Mouse (Mus musculus) lung, adult 2 months (tissue): Measurements from ENCODE around the gene Tnik.

ENCODE experiments used
- CTCF ChIP-seq: fragments of 200-500 bp; IDR thresholded peaks from 2 replicates; pipeline ENCODE4 v1.5.1; 2011; ENCODE audit warnings: mild to moderate bottlenecking, low read length, control low read depth; ENCODE audit not compliant: insufficient read depth
- POLR2A ChIP-seq: fragments of 200-500 bp; IDR thresholded peaks from 2 replicates; pipeline ENCODE4 v1.6.1; 2011; ENCODE audit warnings: low read depth, mild to moderate bottlenecking, control low read depth, low read length, borderline replicate concordance; ENCODE audit errors: extremely low read depth

DNA sequence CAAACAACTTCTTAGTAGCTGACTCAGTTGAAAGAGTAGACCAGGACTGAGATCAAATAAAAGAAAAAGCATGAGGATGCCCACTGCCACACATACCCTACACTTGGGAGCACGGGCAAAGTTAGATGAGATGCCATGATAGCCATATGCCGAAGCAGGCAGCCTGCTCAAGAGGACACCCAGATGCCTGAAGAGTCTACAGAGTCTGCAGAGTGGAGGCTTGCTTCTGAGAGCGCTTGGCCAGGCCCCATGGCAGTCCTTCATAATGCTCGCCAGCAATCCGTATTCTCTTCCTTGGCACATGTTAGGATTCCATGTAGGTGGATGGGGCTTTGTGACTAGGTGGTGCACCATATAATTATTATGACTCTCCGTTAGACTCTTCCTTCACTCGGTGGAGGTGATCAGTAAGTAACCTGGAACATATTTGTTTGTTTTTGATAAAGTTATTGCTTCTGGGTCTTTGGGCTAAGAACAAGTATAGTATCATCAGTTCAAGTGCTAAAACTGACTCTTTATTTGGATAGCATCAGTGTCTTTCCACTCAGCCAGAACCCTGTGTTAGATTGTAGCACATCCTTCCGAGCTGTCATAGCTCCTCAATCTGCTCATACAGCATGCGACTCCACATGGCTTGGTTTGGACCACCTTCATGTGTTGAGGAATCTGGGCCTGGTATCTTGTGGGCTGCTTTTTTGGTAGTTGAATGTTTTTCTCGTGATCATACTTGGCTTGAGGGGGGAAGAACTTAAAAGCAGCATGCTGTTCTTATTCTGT is 122.4 kb downstream of the Tnik start:
- TF ChIP-seq CTCF: no peak
- no peak for TF ChIP-seq POLR2A
